Mouse (Mus musculus) liver, embryonic 14.5 days (tissue): ENCODE measurements at regions not wholly inside any gene's neighbourhood (a gene's known extent, or its start where the extent isn't known, plus 50 kb on each side); places are given as distances from the start of the nearest gene placed in this dataset.

Source experiments
- CTCF ChIP-seq: IDR thresholded peaks from 2 replicates; pipeline ENCODE4 v1.5.1; 2016; ENCODE audit warnings: antibody characterized with exemption, low read depth, control low read depth
- EP300 ChIP-seq: IDR thresholded peaks from 2 replicates; pipeline ENCODE4 v1.6.1; 2016; ENCODE audit warnings: antibody characterized with exemption, low read depth

GRCm38 (mm10) chr1:45700893-45701292 lies 94.1 kb upstream of the Wdr75 start:
- no peak for TF ChIP-seq CTCF
- TF ChIP-seq EP300, result no peak
